Mouse (Mus musculus) lung, postnatal 0 days (tissue): ENCODE results near the gene Fbxw8. TPM values are rescaled to one million over a fixed set of nuclear protein-coding genes. Genes with fewer than 3 reads are reported as not detected.

Experiments used
- ATAC-seq: fragments of 200-750 bp; cut with Nextera tagmentation; 2 replicates; pipeline ENCODE4 v1.8.0; 2017; ENCODE audit warnings: moderate library complexity
- DNase-seq: peaks from one replicate; pipeline ENCODE4 v3.0.0-alpha.2; 2016; ENCODE audit warnings: low spot score
- H3K27ac ChIP-seq: fragments of 300-500 bp; sonication (generic); 2 replicates; pipeline ENCODE4 v1.5.1; 2014; ENCODE audit warnings: antibody characterized with exemption, mild to moderate bottlenecking, low read length, mixed read lengths
- H3K27me3 ChIP-seq: fragments of 300-500 bp; sonication (generic); replicated peaks from 2 replicates; pipeline ENCODE4 v1.6.1; 2014; ENCODE audit warnings: low read length, mixed read lengths; ENCODE audit not compliant: insufficient read depth
- H3K36me3 ChIP-seq: fragments of 300-500 bp; sonication (generic); 2 replicates; pipeline ENCODE4 v1.6.1; 2014; ENCODE audit warnings: low read length, mixed read lengths; ENCODE audit not compliant: insufficient read depth
- H3K4me1 ChIP-seq: fragments of 300-500 bp; sonication (generic); 2 replicates; pipeline ENCODE4 v1.6.1; 2014; ENCODE audit warnings: antibody characterized with exemption, low read depth, low read length, mixed read lengths; ENCODE audit not compliant: insufficient read depth
- H3K4me2 ChIP-seq: fragments of 300-500 bp; sonication (generic); replicated peaks from 2 replicates; pipeline ENCODE4 v1.6.1; 2014; ENCODE audit warnings: low read depth, mild to moderate bottlenecking, low read length, moderate library complexity, mixed read lengths
- H3K4me3 ChIP-seq: fragments of 300-500 bp; sonication (generic); 2 replicates; pipeline ENCODE4 v1.5.1; 2014; ENCODE audit warnings: low read depth, low read length
- H3K9ac ChIP-seq: fragments of 300-500 bp; sonication (generic); replicated peaks from 2 replicates; pipeline ENCODE4 v1.6.1; 2014; ENCODE audit warnings: low read depth, mild to moderate bottlenecking
- H3K9me3 ChIP-seq: fragments of 300-500 bp; sonication (generic); 2 replicates; pipeline ENCODE4 v1.6.1; 2016; ENCODE audit warnings: low read length, mixed read lengths
- CTCF ChIP-seq: IDR thresholded peaks from 2 replicates; pipeline ENCODE4 v1.5.1; 2016; ENCODE audit warnings: antibody characterized with exemption, mild to moderate bottlenecking
- EP300 ChIP-seq: IDR thresholded peaks from 2 replicates; pipeline ENCODE4 v1.6.1; 2016; ENCODE audit warnings: antibody characterized with exemption, mild to moderate bottlenecking, control low read depth
- WGBS: fragments of 180-500 bp; shearing (Covaris S2); extraction: QIAGEN DNeasy Blood & Tissue Kit; methylation state at CpG from one replicate; pipeline ENCODE4 v1.1.7; 2014; 5-methylcytosine and 5-hydroxymethylcytosine counted together
- polyA plus RNA-seq: library from polyadenylated mRNA; unstranded; fragments of >200 nt; fragmentation: Nextera tagmentation; extraction: Ambion mirVana; gene quantifications from 2 replicates; pipeline ENCODE4 v1.2.1, GENCODE M21; 2015

Fbxw8 gene
- polyA plus RNA-seq, 1 experiment from 2014 or later: 27.9 TPM

- no peaks in the 10 kb centered on the region for H3K9me3 ChIP-seq
- H3K9ac ChIP-seq: no peak overlapping the region
- no peaks in the 10 kb centered on the region for H3K4me1 ChIP-seq
- no peak overlapping the region for H3K4me2 ChIP-seq
- H3K36me3 ChIP-seq: peaks cover 23% of the 10 kb centered on the region
- no peak overlapping the region for H3K4me3 ChIP-seq
- no peaks in the 10 kb centered on the region for H3K27me3 ChIP-seq
- whole genome bisulfite sequencing: 79% methylated on average over 5 of the region's 5 CpGs
- TF ChIP-seq EP300: no peak
- no peak for TF ChIP-seq CTCF
- DNase-seq (no peak), ATAC-seq (no peak)
- H3K27ac ChIP-seq: no peak overlapping the region
These were observed 18.9 kb downstream of the Fbxw8 start for GRCm38 (mm10) chr5:118136391-118136790.

- TF ChIP-seq CTCF (no peak), EP300 (no peak)
- ATAC-seq: no peak
These were observed 26.6 kb downstream of the Fbxw8 start for GRCm38 (mm10) chr5:118128651-118129050.

GRCm38 (mm10) chr5:118128208-118128607, 27.1 kb downstream of the Fbxw8 start:
- ATAC-seq (no peak), DNase-seq (no peak)
- no peaks in the 10 kb centered on the region for H3K9me3 ChIP-seq
- no peaks in the 10 kb centered on the region for H3K27me3 ChIP-seq
- H3K4me3 ChIP-seq: no peak overlapping the region
- H3K27ac ChIP-seq: no peak overlapping the region
- no peak overlapping the region for H3K4me2 ChIP-seq
- TF ChIP-seq EP300 (no peak), CTCF (no peak)
- H3K9ac ChIP-seq: no peak overlapping the region
- 68% methylated on average over 6 of the region's 6 CpGs for WGBS
- H3K4me1 ChIP-seq: no peaks in the 10 kb centered on the region
- peaks cover 26% of the 10 kb centered on the region; the same call in 1 of the 2 replicates for H3K36me3 ChIP-seq

More at GRCm38 (mm10) chr5:118128651-118129050, 26.6 kb downstream of the Fbxw8 start:
- H3K4me1 ChIP-seq: no peaks in the 10 kb centered on the region
- WGBS: 68% methylated on average over 8 of the region's 9 CpGs
- H3K36me3 ChIP-seq: peaks cover 26% of the 10 kb centered on the region; the same call in 1 of the 2 replicates
- H3K27me3 ChIP-seq: no peaks in the 10 kb centered on the region
- no peak overlapping the region for H3K4me3 ChIP-seq
- H3K27ac ChIP-seq: no peak overlapping the region
- H3K4me2 ChIP-seq: no peak overlapping the region
- DNase-seq: no peak
- no peaks in the 10 kb centered on the region for H3K9me3 ChIP-seq
- no peak overlapping the region for H3K9ac ChIP-seq

- H3K4me2 ChIP-seq: no peak overlapping the region
- no peak overlapping the region for H3K4me3 ChIP-seq
- no peak for DNase-seq
- no peaks in the 10 kb centered on the region for H3K4me1 ChIP-seq
- H3K27me3 ChIP-seq: no peaks in the 10 kb centered on the region
- no peak overlapping the region for H3K9ac ChIP-seq
- H3K36me3 ChIP-seq: peaks cover 26% of the 10 kb centered on the region; the same call in 1 of the 2 replicates
- ATAC-seq: no peak
- no peak overlapping the region for H3K27ac ChIP-seq
- no peak for TF ChIP-seq EP300
- TF ChIP-seq CTCF: no peak
- WGBS: 78% methylated on average over 4 of the region's 4 CpGs
- no peaks in the 10 kb centered on the region for H3K9me3 ChIP-seq
These were observed 28.6 kb downstream of the Fbxw8 start for GRCm38 (mm10) chr5:118126671-118127070.

GRCm38 (mm10) chr5:118123096-118123495, 32.2 kb downstream of the Fbxw8 start:
- no peak for TF ChIP-seq CTCF
- TF ChIP-seq EP300: no peak
- Histone ChIP-seq H3K27me3 (no peaks in the 10 kb centered on the region), H3K4me1 (no peaks in the 10 kb centered on the region), H3K36me3 (peaks cover 23% of the 10 kb centered on the region), H3K9ac (no peak overlapping the region), H3K4me2 (no peak overlapping the region), H3K9me3 (no peaks in the 10 kb centered on the region), H3K27ac (no peak overlapping the region), H3K4me3 (no peak overlapping the region)
- 57% methylated on average over 10 of the region's 10 CpGs for WGBS
- no peak for ATAC-seq
- no peak for DNase-seq

- WGBS: 80% methylated on average over 4 of the region's 4 CpGs
- TF ChIP-seq EP300: no peak
- no peak for TF ChIP-seq CTCF
- no peak overlapping the region for H3K27ac ChIP-seq
- H3K36me3 ChIP-seq: peaks cover 12% of the 10 kb centered on the region
- H3K9ac ChIP-seq: no peak overlapping the region
- H3K4me2 ChIP-seq: no peak overlapping the region
- no peaks in the 10 kb centered on the region for H3K9me3 ChIP-seq
- H3K4me3 ChIP-seq: no peak overlapping the region
- ATAC-seq (no peak), DNase-seq (no peak)
- H3K27me3 ChIP-seq: no peaks in the 10 kb centered on the region
- H3K4me1 ChIP-seq: no peaks in the 10 kb centered on the region
These were observed 33.3 kb downstream of the Fbxw8 start for GRCm38 (mm10) chr5:118121928-118122327.

- no peak overlapping the region for H3K4me3 ChIP-seq
- H3K36me3 ChIP-seq: peaks cover 6% of the 10 kb centered on the region
- ATAC-seq (no peak), DNase-seq (no peak)
- H3K27me3 ChIP-seq: no peaks in the 10 kb centered on the region
- H3K27ac ChIP-seq: no peak overlapping the region
- no peak overlapping the region for H3K4me2 ChIP-seq
- no peaks in the 10 kb centered on the region for H3K9me3 ChIP-seq
- H3K9ac ChIP-seq: no peak overlapping the region
- no peak for TF ChIP-seq EP300
- no peak for TF ChIP-seq CTCF
- H3K4me1 ChIP-seq: no peaks in the 10 kb centered on the region
- 60% methylated on average over 2 of the region's 2 CpGs for WGBS
These were observed 34.6 kb downstream of the Fbxw8 start for GRCm38 (mm10) chr5:118120670-118121069.
